Mouse (Mus musculus) hindlimb bud, embryonic 11.5 days (tissue): ENCODE results near the gene Rras.

Experiments used
- DNase-seq: peaks from one replicate; pipeline ENCODE4 v3.0.0-alpha.2; 2012; ENCODE audit warnings: low read depth, low spot score; ENCODE audit errors: extremely low spot score

The Rras gene

GRCm38 (mm10) chr7:45052181-45052861, 34.6 kb downstream of the Rras start:
- no peak for DNase-seq

- no peak for DNase-seq
Observed at GRCm38 (mm10) chr7:45052862-45053116, 35.0 kb downstream of the Rras start, which contains the start of gene Prr12. Gene Prr12, minus strand, starts transcription at chr7:45052881.

GRCm38 (mm10) chr7:45053117-45053930, 35.6 kb downstream of the Rras start:
- DNase-seq, result no peak

DNA sequence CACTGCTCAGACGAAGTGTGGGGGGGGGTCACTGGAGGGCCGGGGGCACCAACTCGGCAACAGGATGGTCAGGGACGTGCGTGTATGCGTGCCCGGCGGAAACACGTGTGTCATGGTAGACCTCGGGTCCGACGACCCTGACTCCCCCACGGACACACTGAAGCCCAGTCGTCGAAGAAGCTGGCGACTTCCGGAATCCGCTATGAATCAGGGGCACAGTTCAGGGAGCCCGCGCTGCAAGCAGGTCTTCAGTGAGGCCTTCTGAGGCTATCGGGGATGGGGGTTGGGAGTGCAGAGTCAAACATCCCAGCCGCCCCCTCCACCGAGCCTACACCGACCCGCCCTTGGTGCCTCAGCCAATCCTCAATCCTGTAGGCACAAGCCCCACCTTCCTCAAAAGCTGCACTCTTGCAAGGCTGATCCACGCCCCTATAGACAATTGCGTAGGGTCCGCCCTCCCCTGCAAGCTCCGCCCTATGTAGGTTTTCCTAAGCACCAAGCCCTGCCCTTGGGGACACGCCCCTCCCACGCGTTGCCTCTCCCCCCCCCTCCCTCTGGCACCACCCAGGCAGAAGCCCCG, 36.3 kb downstream of the Rras start:
- no peak for DNase-seq

DNA sequence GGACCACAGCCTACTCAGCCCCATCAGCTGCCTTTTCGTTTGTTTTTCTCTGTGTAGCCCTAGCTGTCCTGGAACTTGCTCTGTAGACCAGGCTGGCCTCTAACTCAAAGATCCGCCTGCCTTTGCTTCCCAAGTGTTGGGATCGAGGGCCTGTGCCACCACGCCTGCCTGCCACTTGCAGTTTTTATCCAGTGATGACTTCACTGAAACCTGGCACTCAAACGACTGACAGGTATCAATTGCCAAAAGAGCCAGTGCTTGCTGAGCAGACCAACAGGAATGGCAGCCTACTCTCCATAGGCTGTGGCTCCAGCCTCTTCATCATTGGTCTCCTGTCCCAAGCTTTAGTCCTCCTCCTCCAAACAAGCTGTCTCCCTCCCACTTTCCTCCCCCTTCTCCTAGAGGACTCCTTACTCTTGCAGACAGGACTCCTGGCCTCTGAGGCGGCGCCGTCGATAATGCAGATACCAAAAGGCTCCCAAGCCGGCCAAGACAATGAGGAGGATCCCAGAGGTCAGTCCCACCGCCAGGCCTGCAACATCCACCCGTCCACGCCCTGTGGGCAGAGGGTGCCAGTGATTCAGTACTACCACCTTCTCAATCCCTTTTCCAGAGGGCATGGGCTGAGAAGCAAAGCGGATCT, 38.7 kb downstream of the Rras start:
- DNase-seq, result no peak

DNA sequence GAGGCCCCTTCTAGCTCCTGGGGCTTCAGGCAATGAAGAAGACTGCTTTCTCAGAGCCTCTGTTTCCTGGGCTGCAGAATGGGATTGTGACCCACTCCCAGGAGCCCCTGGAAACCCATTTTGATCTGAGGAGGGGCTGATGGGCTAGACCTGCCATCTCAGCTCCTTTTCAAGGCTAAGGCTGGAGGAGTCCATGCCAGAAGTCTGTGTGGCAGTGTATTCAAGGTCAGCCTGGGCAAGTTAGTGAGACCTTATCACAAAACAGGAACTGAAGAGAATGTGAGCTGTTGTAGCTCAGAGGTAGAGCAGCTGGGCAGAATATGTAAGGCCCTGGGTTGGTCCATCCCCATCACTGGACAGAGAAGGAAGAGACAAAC, 39.2 kb downstream of the Rras start:
- DNase-seq, result no peak

DNA sequence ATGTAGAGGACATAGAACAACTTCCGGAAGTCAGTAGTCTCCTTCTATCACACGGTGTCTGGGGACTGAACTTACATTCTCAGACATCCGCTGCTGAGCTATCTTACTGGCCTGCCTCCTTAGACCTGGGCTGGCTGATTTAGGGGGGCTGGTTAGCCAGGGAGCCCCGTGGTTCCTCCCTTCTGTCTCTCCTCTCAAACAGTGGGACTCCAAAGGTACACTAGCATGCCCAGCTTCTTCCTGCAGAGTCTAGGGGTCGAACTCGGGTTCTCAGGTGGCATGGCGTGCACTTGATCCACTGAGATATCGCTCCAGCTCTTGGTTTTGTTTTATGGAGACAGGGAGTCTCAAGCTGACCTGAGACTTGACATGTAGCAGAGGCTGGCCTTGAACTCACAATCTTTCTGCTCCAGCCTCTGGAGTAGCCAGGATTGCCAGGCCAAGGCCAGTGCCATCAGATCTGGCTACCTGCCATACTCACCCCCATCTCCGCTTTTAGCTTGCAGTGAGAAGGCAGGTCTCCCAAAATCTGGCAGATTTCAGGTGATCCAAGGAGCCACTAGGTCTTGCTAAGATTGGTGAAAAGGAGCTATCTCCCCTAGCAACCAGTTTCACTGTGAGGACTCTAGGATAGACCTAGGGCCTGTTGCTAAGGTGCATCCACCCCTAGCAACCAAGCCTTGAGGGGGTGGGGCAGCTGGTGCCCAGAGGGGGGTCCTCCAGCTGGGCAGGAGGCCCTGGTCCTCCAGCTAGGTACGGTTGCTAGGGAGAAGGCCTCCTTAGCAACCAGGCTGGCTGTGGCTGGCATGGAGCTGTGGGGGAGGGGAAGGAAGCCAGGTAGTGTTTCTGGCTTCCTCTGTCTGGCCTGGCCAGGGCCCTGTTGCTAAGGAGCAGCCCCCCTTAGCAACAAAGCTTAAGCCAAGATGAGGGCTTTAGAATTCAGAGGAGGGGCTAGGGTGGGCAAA, 41.1 kb downstream of the Rras start:
- no peak for DNase-seq

- no peak for DNase-seq
Observed at GRCm38 (mm10) chr7:45060632-45061122, 42.9 kb downstream of the Rras start.

- no peak for DNase-seq
Observed at GRCm38 (mm10) chr7:45061532-45062075, 43.8 kb downstream of the Rras start.

GRCm38 (mm10) chr7:45062239-45062835, 44.6 kb downstream of the Rras start, which contains the start of the genes Nosip and Prrg2:
Gene Nosip, plus strand, starts transcription at chr7:45062429.
Gene Prrg2, minus strand, starts transcription at chr7:45062677.
- peak; percentile 97 for DNase-seq

GRCm38 (mm10) chr7:45067190-45067999, 49.6 kb downstream of the Rras start:
- no peak for DNase-seq

- DNase-seq, result no peak
Observed at GRCm38 (mm10) chr7:45068000-45068318, 50.2 kb downstream of the Rras start.

- no peak for DNase-seq
Observed at GRCm38 (mm10) chr7:45069671-45070070, 51.9 kb downstream of the Rras start.
